Mouse (Mus musculus) lung, adult 2 months (tissue): ENCODE results near the gene 2210016F16Rik. TPM values are rescaled to one million over a fixed set of nuclear protein-coding genes. Genes with fewer than 3 reads are reported as not detected.
"Not testable (repeated sequence)": the region's sequence is repeated elsewhere in the genome, so short reads cannot be mapped to it uniquely, and the experiment has no call there.

Experiments used
- DNase-seq: peaks from one replicate; pipeline ENCODE4 v3.0.0; 2022
- H3K4me1 ChIP-seq: fragments of 200-500 bp; 2 replicates; pipeline ENCODE4 v1.6.1; 2011; ENCODE audit warnings: low read length; ENCODE audit not compliant: control insufficient read depth, insufficient read depth
- H3K4me3 ChIP-seq: fragments of 200-500 bp; replicated peaks from 2 replicates; pipeline ENCODE3; 2011; ENCODE audit warnings: low read depth, mild to moderate bottlenecking, control low read depth, low read length; ENCODE audit errors: extremely low read depth
- CTCF ChIP-seq: fragments of 200-500 bp; IDR thresholded peaks from 2 replicates; pipeline ENCODE4 v1.5.1; 2011; ENCODE audit warnings: mild to moderate bottlenecking, low read length, control low read depth; ENCODE audit not compliant: insufficient read depth
- POLR2A ChIP-seq: fragments of 200-500 bp; IDR thresholded peaks from 2 replicates; pipeline ENCODE4 v1.6.1; 2011; ENCODE audit warnings: low read depth, mild to moderate bottlenecking, control low read depth, low read length, borderline replicate concordance; ENCODE audit errors: extremely low read depth
- WGBS: fragments of 180-500 bp; shearing (Covaris S2); methylation state at CpG from one replicate; pipeline ENCODE4 v1.1.7; 2018; 5-methylcytosine and 5-hydroxymethylcytosine counted together
- polyA plus RNA-seq: library from polyadenylated mRNA; depleted of rRNA; stranded (reverse); fragments of >200 nt; gene quantifications from 2 replicates; pipeline ENCODE4 v1.2.3, GENCODE M21; 2012

Gene 2210016F16Rik
- polyA plus RNA-seq, 1 experiment: 22.1 TPM

DNA sequence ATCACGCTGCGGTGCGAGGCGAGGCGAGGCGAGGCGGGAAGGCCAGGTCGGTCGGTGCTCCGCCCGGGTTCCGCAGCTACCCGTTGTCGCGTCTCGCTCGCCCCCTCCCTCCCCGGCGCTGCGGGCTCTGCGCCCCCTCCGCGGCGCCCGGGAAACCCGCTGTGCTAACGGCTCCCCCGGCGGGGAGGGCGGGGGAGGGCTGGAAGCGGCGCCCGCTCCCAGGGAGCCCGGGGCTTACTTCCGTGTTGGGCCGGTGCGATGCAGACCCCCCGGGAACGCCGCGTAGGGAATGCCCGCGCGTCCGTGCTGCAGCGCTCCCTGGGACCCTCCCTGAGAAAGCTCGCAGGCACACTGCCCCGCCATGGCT lies 17.7 kb upstream of the 2210016F16Rik start:
- Histone ChIP-seq H3K4me1 (no peaks in the 10 kb centered on the region), H3K4me3 (peak overlapping the region; percentile 99)
- TF ChIP-seq CTCF: no peak
- no peak; the same call in 1 of the 2 replicates for TF ChIP-seq POLR2A
- no peak for DNase-seq
- WGBS: under 1% methylated on average over 41 of the region's 48 CpGs

DNA sequence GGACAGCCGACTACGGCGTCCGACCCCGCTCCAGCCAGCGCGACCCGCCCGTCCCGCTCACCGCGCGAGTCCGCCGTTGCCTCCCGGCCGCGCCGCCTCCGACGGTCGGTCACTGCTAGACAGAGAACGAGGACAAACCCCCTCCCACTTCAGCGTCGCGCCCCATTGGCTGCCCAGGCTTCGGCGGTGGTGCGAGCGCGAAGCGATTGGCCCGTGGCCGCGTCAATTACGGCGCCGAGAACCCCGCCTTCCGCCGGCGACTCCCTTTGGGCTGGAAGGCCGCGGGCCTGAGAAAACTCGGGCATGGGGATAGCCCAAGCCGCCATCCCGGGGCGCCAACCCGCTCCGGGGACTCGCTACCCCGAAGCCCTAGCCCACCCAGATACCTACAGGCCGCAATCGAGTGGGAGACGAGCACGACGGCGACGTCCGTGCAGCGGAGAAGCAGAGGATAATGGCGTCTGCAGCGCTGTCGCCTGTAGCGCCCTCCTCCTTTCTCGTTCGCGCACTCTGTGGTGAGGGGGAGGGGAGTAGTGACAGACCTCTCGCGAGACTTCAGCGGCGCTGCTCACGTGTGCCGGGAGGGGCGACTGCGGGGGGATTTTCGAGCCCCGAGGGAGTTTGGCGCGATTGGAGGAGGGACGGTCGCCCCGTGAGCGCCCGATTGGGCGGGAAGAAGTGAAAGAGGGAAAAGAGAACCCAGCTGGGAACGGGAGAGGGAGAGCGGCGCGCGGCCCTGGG lies 17.1 kb upstream of the 2210016F16Rik start, which contains the start of gene Rmi1:
Rmi1 (plus strand) TSS at position 246 of the 741 bp plus-strand sequence.
- H3K4me3 ChIP-seq: peak within 1 kb of the TSS; percentile 99
- no peak for TF ChIP-seq CTCF
- TF ChIP-seq POLR2A: peak; percentile 100
- DNase-seq: peak; percentile 99
- no peaks in the 10 kb centered on the region; the same call in 1 of the 2 replicates for H3K4me1 ChIP-seq
- WGBS: under 1% methylated on average over 90 of the region's 91 CpGs

- TF ChIP-seq CTCF: no peak
- TF ChIP-seq POLR2A: no peak
- DNase-seq: peak; percentile 64
Observed at GRCm38 (mm10) chr13:58401135-58402002, 16.3 kb upstream of the 2210016F16Rik start.

GRCm38 (mm10) chr13:58400576-58400975 lies 15.6 kb upstream of the 2210016F16Rik start:
- Histone ChIP-seq H3K4me3 (peak overlapping the region; percentile 99), H3K4me1 (no peaks in the 10 kb centered on the region; the same call in 1 of the 2 replicates)
- TF ChIP-seq POLR2A (no peak), CTCF (no peak)
- under 1% methylated on average over 11 of the region's 11 CpGs for WGBS
- no peak for DNase-seq

More at GRCm38 (mm10) chr13:58401135-58402002, 16.3 kb upstream of the 2210016F16Rik start:
- H3K4me3 ChIP-seq: peak overlapping the region; percentile 99
- H3K4me1 ChIP-seq: no peaks in the 10 kb centered on the region; the same call in 1 of the 2 replicates
- WGBS: under 1% methylated on average over 86 of the region's 100 CpGs

DNA sequence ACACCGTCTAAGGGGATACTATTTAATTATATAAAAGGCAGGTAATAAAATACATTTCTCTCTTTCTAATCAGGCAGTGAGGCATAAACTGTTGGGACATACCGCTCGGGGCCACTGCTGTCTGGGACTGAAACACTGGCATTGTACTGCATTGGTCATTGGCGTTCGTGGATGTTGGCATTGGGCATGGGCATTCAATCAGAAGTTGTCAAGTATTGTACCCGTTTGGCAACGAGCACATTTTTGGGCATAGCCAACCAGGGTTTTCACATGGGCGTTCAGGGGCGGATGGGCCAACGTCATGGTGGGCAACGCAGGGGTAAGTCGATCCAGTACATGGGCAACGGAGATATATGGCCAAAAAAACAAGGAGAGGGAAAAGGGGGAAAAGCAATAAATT lies 12.6 kb upstream of the 2210016F16Rik start:
- TF ChIP-seq POLR2A (no peak), CTCF (no peak)
- 82% methylated on average over 13 of the region's 13 CpGs for WGBS
- DNase-seq: no peak
- H3K4me1 ChIP-seq: no peaks in the 10 kb centered on the region; the same call in 1 of the 2 replicates
- no peak overlapping the region for H3K4me3 ChIP-seq

DNA sequence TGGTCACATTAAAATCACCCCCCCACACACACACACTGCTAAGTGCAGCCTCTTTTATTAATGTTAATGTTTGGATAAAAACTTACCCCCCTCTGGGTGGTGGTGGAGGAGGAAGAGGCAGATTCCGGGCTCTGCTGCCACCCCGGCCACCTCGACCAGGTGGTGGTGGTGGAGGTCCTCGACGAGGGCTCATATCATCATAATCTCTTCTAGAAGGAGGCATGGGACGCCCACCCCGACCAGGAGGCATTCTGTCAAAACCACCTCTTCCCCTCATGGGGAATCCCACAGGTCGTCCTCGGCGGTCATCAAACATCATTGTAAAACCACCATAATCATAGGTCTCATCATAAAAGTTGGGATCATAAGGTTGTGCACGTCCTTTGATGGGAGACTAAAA lies 9.4 kb upstream of the 2210016F16Rik start:
- 73% methylated on average over 11 of the region's 11 CpGs for WGBS
- H3K4me1 ChIP-seq, DNase-seq, H3K4me3 ChIP-seq: not testable (repeated sequence)

DNA sequence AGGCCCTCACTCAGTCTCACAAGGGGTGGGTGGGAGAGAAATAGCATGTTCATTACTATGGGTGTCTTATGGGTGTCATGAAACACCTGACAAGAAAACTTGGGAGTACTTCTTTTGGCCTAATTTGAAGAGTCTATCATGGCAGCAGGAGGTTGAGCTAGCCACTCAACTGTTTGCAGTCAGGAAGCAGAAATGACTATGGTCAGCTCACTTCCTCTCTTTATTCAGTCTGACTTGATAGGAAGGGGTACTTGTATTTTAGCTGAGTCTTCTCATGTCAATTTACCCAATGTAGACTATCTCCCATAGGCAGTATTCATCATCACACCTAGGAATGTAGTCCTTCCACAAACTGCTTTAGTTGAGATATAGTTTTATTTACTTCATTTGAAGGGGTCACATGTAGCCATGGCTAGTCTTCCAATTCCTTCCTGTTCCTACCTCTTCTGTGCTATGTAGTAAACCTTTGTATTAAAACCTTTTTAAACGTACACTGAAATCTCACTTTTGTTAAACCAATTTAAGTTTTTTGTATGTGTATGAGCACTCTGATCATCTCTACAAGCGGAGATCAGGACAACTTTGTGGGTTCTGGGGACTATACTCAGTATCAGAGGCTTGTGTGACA lies 4.4 kb upstream of the 2210016F16Rik start:
- Histone ChIP-seq H3K4me3 (no peak overlapping the region), H3K4me1 (no peaks in the 10 kb centered on the region)
- TF ChIP-seq CTCF: no peak
- TF ChIP-seq POLR2A: no peak
- no peak for DNase-seq
- WGBS: 80% methylated on average over 2 of the region's 2 CpGs

- Histone ChIP-seq H3K4me3 (no peak overlapping the region), H3K4me1 (0 out of 2 replicates have a peak, but pooled peaks cover 3% of the 10 kb centered on the region)
- WGBS: 36% methylated on average over 3 of the region's 3 CpGs
- no peak for DNase-seq
- TF ChIP-seq POLR2A (no peak), CTCF (no peak)
Observed at GRCm38 (mm10) chr13:58388379-58388778, 3.4 kb upstream of the 2210016F16Rik start.

- TF ChIP-seq POLR2A (no peak), CTCF (peak; percentile 77)
- no peak overlapping the region for H3K4me3 ChIP-seq
- peak; percentile 72 for DNase-seq
- 6% methylated on average over 7 of the region's 7 CpGs for WGBS
- H3K4me1 ChIP-seq: 0 out of 2 replicates have a peak, but pooled peaks cover 3% of the 10 kb centered on the region
Observed at GRCm38 (mm10) chr13:58387948-58388347, 2.9 kb upstream of the 2210016F16Rik start.

DNA sequence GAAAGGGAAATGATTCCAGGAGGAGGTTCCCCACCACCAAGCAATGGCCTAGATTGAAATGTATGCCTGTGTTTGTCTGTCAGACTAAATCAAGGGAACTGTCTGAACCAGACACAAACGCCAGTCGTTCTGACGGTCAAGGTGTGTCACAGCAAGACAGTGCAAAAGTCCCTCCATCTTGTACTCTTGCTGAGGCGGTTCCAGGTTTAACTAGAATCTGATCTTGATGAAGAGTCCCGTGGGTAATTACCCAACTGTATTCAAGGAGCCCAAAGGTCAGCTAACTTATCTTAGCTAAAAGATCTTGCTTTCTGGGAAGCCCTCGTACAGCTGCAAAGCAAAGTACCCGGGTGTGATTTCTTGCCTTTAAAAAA lies 509 bp upstream of the 2210016F16Rik start:
- Histone ChIP-seq H3K4me3 (peak overlapping the region; percentile 91), H3K4me1 (0 out of 2 replicates have a peak, but pooled peaks cover 3% of the 10 kb centered on the region)
- 80% methylated on average over 7 of the region's 7 CpGs for WGBS
- no peak for DNase-seq
- TF ChIP-seq CTCF (no peak), POLR2A (no peak)
